Mouse (Mus musculus): ENCODE results near the gene Slc36a3.
A peak's percentile ranks its signal among the peaks of the same experiment; 100 is the strongest.
"Not testable (repeated sequence)": the region's sequence is repeated elsewhere in the genome, so short reads cannot be mapped to it uniquely, and the experiment has no call there.

Gene Slc36a3

GRCm38 (mm10) chr11:55144011-55144410 lies 7.5 kb downstream of the Slc36a3 start:
- no peak for DNase-seq

GRCm38 (mm10) chr11:55141502-55141901 lies 10.0 kb downstream of the Slc36a3 start:
- no peak for DNase-seq

- DNase-seq: no peak
Observed at GRCm38 (mm10) chr11:55137646-55138045, 13.9 kb downstream of the Slc36a3 start.

GRCm38 (mm10) chr11:55136770-55137547 lies 14.5 kb downstream of the Slc36a3 start:
- DNase-seq: peak; percentile 38 to 51

GRCm38 (mm10) chr11:55134871-55135270 lies 16.6 kb downstream of the Slc36a3 start:
- no peak for DNase-seq

- no peak for DNase-seq
Observed at GRCm38 (mm10) chr11:55134407-55134806, 17.1 kb downstream of the Slc36a3 start.

GRCm38 (mm10) chr11:55133204-55133603 lies 18.3 kb downstream of the Slc36a3 start:
- no peak for DNase-seq

GRCm38 (mm10) chr11:55131946-55132345 lies 19.6 kb downstream of the Slc36a3 start:
- DNase-seq: no peak

GRCm38 (mm10) chr11:55131077-55131742 lies 20.3 kb downstream of the Slc36a3 start:
- peak; percentile 59 to 64 for DNase-seq

- no peak for DNase-seq
Observed at GRCm38 (mm10) chr11:55128411-55128810, 23.1 kb downstream of the Slc36a3 start.

GRCm38 (mm10) chr11:55127937-55128336 lies 23.6 kb downstream of the Slc36a3 start:
- DNase-seq: no peak

- no peak for DNase-seq
Observed at GRCm38 (mm10) chr11:55126663-55127062, 24.8 kb downstream of the Slc36a3 start.

- DNase-seq: no peak
Observed at GRCm38 (mm10) chr11:55121430-55121829, 30.1 kb downstream of the Slc36a3 start.

GRCm38 (mm10) chr11:55120821-55121271 lies 30.7 kb downstream of the Slc36a3 start:
- peak; percentile 21 to 32 for DNase-seq

- no peak for DNase-seq
Observed at GRCm38 (mm10) chr11:55120279-55120678, 31.2 kb downstream of the Slc36a3 start.

GRCm38 (mm10) chr11:55117031-55117430 lies 34.5 kb downstream of the Slc36a3 start:
- no peak for DNase-seq

GRCm38 (mm10) chr11:55116004-55116403 lies 35.5 kb downstream of the Slc36a3 start:
- no peak for DNase-seq

- no peak for DNase-seq
Observed at GRCm38 (mm10) chr11:55114291-55114690, 37.2 kb downstream of the Slc36a3 start.

GRCm38 (mm10) chr11:55113861-55114250 lies 37.7 kb downstream of the Slc36a3 start:
- not testable (repeated sequence) for DNase-seq

- peak; percentile 53 to 63 for DNase-seq
Observed at GRCm38 (mm10) chr11:55113209-55113860, 38.2 kb downstream of the Slc36a3 start.

GRCm38 (mm10) chr11:55110566-55111169 lies 40.8 kb downstream of the Slc36a3 start:
- DNase-seq: peak in 1 of 2 experiments; percentile 37

GRCm38 (mm10) chr11:55109521-55110300 lies 41.8 kb downstream of the Slc36a3 start:
- no peak for DNase-seq
